ENCODE assay signal across 21 mouse cellular contexts in genomic region chr4:127181010-127181409, GRCm38 (mm10). TPM values are rescaled to one million over a fixed set of nuclear protein-coding genes. Genes with fewer than 3 reads are reported as not detected.
A peak's percentile ranks its signal among the peaks of the same experiment; 100 is the strongest.
DNase-seq lines count a peak whose midpoint lies in the region; ATAC-seq lines count a peak whose summit lies in the region.
"Had no signal": no experiment of that assay in that cellular context is flagged by ENCODE, and none has a peak within 500 bp of the region (broad histone marks: within the 10 kb centered on the region; RNA-seq: fewer than 3 reads in every experiment).

No protein-coding gene starts in this region.

- no peak overlapping the region for H3K4me3 ChIP-seq in hindbrain, embryonic 16.5 days (ENCODE audit: low read length)
- no peak overlapping the region for H3K4me3 ChIP-seq in hindbrain, embryonic 14.5 days (replicated peaks; ENCODE audit: low read length)
- H3K4me3 ChIP-seq: embryonic facial prominence, embryonic 12.5 days; embryonic facial prominence, embryonic 15.5 days; gastrocnemius, adult 2 months; hindbrain, embryonic 13.5 days had no signal

- no peaks in the 10 kb centered on the region for H3K27me3 ChIP-seq in hindbrain, embryonic 16.5 days (replicated peaks; ENCODE audit: control insufficient read depth, insufficient read depth, low read length)
- H3K27me3 ChIP-seq in hindbrain, embryonic 14.5 days (ENCODE audit: control insufficient read depth, insufficient read depth, low read length), result no peaks in the 10 kb centered on the region

- H3K4me1 ChIP-seq in hindbrain, embryonic 16.5 days (ENCODE audit: control insufficient read depth, insufficient read depth, low read depth, low read length), result peaks cover 11% of the 10 kb centered on the region
- peaks cover 22% of the 10 kb centered on the region for H3K4me1 ChIP-seq in hindbrain, embryonic 14.5 days (replicated peaks; ENCODE audit: control insufficient read depth, insufficient read depth, low read length)
- H3K4me1 ChIP-seq: embryonic facial prominence, embryonic 12.5 days; embryonic facial prominence, embryonic 15.5 days had no signal

- no peak overlapping the region for H3K4me2 ChIP-seq in hindbrain, embryonic 16.5 days (ENCODE audit: low read length)
- H3K4me2 ChIP-seq in hindbrain, embryonic 14.5 days (replicated peaks), result no peak overlapping the region
- H3K4me2 ChIP-seq: embryonic facial prominence, embryonic 12.5 days; embryonic facial prominence, embryonic 15.5 days; heart, embryonic 11.5 days; hindbrain, embryonic 13.5 days had no signal

- no peak overlapping the region for H3K27ac ChIP-seq in hindbrain, embryonic 16.5 days (ENCODE audit: low read depth, low read length)
- H3K27ac ChIP-seq in hindbrain, embryonic 14.5 days, result no peak overlapping the region
- H3K27ac ChIP-seq: embryonic facial prominence, embryonic 12.5 days; embryonic facial prominence, embryonic 15.5 days; gastrocnemius, adult 2 months had no signal

- H3K9me3 ChIP-seq in hindbrain, embryonic 16.5 days (ENCODE audit: control insufficient read depth, low read length), result no peaks in the 10 kb centered on the region
- H3K9me3 ChIP-seq in hindbrain, embryonic 14.5 days (ENCODE audit: control insufficient read depth, low read length), result no peaks in the 10 kb centered on the region
- H3K9me3 ChIP-seq: embryonic facial prominence, embryonic 12.5 days; embryonic facial prominence, embryonic 15.5 days; hindbrain, embryonic 13.5 days had no signal

- ATAC-seq in hindbrain, embryonic 16.5 days, result 0 out of 2 replicates have a peak, but pooled peaks have one; percentile 22
- ATAC-seq in hindbrain, embryonic 14.5 days (ENCODE audit: low FRiP score), result no peak
- ATAC-seq: activated CD4-positive, CD25-positive, alpha-beta regulatory T cell, adult 4 months; forebrain, embryonic 14.5 days; forebrain, postnatal 0 days; intestine, embryonic 16.5 days had no signal

- WGBS in hindbrain, embryonic 16.5 days, result 94% methylated on average over 9 of the region's 9 CpGs
- WGBS in hindbrain, embryonic 14.5 days, result 89% methylated on average over 9 of the region's 9 CpGs

- DNase-seq in cerebellum, adult 11-12 months, result peak; percentile 12
- no peak for DNase-seq in cerebellum, adult 8-10 months
- no peak for DNase-seq in hindbrain, embryonic 14.5 days (ENCODE audit: low spot score)
- DNase-seq in right cerebral cortex, adult 18-20 months, result peak; percentile 0
- no peak for DNase-seq in right cerebral cortex, postnatal 14 days
- DNase-seq in left cerebral cortex, adult 9 months (ENCODE audit: low spot score in 2 of 2), result no peak
- no peak for DNase-seq in ovary, adult 18-20 months (ENCODE audit: low spot score)
- DNase-seq: adrenal gland, adult 8-10 months; adrenal gland, postnatal 25 days; forebrain, postnatal 0 days; gastrocnemius, adult 2 months; gastrocnemius, postnatal 14 days; heart, adult 11 months had no signal

- H3K36me3 ChIP-seq in hindbrain, embryonic 16.5 days (ENCODE audit: control insufficient read depth, insufficient read depth, low read length), result no peaks in the 10 kb centered on the region
- H3K36me3 ChIP-seq in hindbrain, embryonic 14.5 days (replicated peaks; ENCODE audit: control insufficient read depth, insufficient read depth), result no peaks in the 10 kb centered on the region
- H3K36me3 ChIP-seq: embryonic facial prominence, embryonic 12.5 days; embryonic facial prominence, embryonic 15.5 days; hindbrain, embryonic 13.5 days had no signal

- H3K9ac ChIP-seq in hindbrain, embryonic 16.5 days (ENCODE audit: low read depth, low read length), result no peak overlapping the region
- H3K9ac ChIP-seq in hindbrain, embryonic 14.5 days, result no peak overlapping the region
- H3K9ac ChIP-seq: embryonic facial prominence, embryonic 12.5 days; embryonic facial prominence, embryonic 15.5 days; forebrain, postnatal 0 days; hindbrain, embryonic 13.5 days had no signal

RNA-seq across cellular contexts. Expression of gene Dlgap3, which starts 12.0 kb away (rescaled TPM):
- polyA plus RNA-seq in hindbrain, embryonic 16.5 days (2015; fragmentation: Nextera tagmentation; extraction: Ambion mirVana), result 21.0 and 22.3 TPM in 2 replicates
- 30.8 and 35.1 TPM in 2 replicates for polyA plus RNA-seq in hindbrain, embryonic 14.5 days (2014; fragmentation: Nextera tagmentation; extraction: Ambion mirVana)
- polyA plus RNA-seq: activated CD4-positive, CD25-positive, alpha-beta regulatory T cell, adult 4 months had no signal

RNA-seq across cellular contexts. Expression of gene Tmem35b, which starts 57.5 kb away (rescaled TPM):
- polyA plus RNA-seq in hindbrain, embryonic 16.5 days (2015; fragmentation: Nextera tagmentation; extraction: Ambion mirVana), result 16.9 and 17.5 TPM in 2 replicates
- 14.0 and 18.1 TPM in 2 replicates for polyA plus RNA-seq in hindbrain, embryonic 14.5 days (2014; fragmentation: Nextera tagmentation; extraction: Ambion mirVana)

Comparison
In these comparisons a context has a peak if more than half of its experiments do, and no peak if none do; other contexts are left out.
1. DNase-seq: peak in cerebellum, adult 11-12 months (single experiment) and right cerebral cortex, adult 18-20 months (single experiment); none in cerebellum, adult 8-10 months (single experiment), hindbrain, embryonic 14.5 days (single experiment), right cerebral cortex, postnatal 14 days (single experiment), left cerebral cortex, adult 9 months (0 of 2) and ovary, adult 18-20 months (single experiment).